Mouse (Mus musculus) WW6 (cell line): ENCODE measurements around the gene Gucd1.
"Not testable (repeated sequence)": the region's sequence is repeated elsewhere in the genome, so short reads cannot be mapped to it uniquely, and the experiment has no call there.

Source experiments
- DNase-seq: peaks from one replicate; pipeline ENCODE4 v3.0.0-alpha.2; 2013; ENCODE audit warnings: low read depth, low spot score

Gucd1 gene

DNA sequence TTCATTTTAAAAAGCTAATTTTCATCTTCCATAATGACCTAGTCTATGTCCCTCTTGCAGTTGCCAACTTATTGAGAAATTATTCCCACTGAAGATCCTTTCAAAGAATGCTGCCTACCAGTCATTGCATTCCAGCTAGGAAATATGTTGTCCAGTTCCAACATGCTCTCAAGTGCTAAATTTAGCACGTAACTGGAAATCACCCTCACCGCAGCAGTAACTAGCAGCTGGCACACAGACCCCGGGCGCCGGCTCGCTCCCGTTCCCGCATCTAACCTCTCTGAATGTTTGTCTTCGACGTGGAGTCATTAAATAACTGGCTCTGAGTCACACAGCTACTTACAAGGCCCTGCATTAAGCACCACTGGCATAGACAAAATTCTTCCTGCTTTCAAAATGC, 139.1 kb downstream of the Gucd1 start:
- DNase-seq = no peak

DNA sequence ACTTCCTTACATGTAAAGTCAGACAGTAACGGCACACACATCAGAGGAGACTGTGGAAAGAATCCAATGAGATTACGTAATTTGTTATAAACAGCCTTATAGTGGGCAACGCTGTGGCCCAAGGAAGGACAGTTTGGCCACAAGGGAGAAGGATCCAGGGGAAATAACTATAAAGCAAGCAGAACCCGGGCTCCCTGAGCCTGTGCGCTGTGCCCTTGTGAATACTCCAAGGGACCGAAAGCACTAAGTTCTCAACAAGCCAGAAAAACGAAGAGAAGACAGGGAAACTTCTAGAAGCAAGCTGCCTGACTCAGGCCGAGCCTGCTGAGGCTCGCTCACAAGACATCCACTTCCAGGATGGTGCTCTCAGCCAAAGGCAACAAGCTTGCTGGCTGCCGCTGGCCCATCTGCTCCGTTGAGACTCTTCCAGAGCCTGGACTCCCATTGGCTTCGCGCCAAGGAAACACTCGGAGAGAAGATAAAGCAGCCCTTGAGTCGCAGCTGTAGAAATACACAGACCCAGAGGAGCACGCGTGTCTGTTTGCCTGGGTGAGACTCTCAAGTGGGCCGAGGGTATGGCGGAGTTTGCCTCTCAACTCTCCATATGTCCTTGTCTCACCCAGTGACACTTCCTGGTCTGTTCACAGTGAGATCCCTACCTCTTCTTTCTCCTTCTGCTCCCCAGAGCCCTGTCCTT, 144.0 kb downstream of the Gucd1 start:
- not testable (repeated sequence) for DNase-seq

DNA sequence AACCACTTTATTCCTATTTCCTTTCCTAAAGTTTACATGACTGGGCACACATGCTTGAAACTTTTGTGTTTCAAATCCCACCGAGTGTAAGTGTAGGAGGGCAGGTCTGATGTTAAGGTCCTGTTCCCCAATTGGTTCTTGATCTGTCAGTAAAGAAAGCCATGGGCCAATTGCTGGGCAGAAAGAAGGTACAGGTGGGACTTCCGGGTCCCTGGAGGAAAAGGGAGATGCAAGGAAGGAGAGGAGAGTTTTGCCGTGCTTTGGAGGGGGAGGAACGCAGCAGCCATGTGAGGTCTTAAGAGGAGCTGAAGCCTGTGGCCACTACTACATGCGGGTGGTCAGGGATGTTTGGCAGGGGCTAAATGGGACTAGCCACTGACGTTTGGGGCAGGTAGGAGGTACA, 152.5 kb downstream of the Gucd1 start:
- DNase-seq = peak; percentile 9

DNA sequence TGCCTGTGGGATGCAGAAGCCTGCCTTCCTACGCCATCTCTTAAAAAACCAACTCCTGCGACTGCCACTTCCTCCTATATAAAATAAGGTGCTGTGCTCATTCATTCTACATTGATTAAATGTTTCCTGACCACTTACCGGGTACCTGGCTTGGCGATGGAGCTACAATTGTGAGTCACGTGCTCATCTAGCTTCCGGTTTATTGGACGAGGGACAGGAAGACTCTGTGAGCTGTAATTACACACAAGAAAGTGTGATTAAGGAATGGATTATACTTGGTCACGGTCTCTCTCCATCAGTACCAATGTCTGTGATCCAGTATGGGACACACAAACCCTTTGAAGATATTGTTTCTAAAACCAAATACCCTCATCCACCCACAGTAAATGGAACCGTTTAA, 153.0 kb downstream of the Gucd1 start:
- no peak for DNase-seq

DNA sequence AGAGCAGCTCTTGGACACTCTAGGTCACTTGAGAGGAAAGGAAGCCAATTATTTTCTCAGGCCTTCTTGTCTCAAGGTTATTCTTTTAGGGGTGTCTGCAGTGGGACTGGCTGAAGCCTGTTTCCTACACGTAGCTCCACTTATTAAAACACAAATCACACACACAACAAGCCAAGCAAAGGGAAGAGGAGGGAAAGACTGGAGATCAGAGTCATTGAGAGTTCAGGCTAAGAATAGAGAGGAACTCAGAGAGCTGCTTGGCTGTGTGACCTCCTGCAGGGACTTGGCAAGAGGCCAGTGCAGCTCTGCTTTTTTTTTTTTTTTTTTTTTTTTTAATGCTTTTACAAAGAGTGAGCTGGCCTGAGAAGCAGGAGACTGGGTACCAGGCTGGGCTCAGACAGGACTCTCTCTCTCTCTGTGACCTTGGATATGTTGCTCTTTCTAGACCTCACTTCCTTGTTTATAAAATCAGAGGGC, 153.5 kb downstream of the Gucd1 start:
- not testable (repeated sequence) for DNase-seq

DNA sequence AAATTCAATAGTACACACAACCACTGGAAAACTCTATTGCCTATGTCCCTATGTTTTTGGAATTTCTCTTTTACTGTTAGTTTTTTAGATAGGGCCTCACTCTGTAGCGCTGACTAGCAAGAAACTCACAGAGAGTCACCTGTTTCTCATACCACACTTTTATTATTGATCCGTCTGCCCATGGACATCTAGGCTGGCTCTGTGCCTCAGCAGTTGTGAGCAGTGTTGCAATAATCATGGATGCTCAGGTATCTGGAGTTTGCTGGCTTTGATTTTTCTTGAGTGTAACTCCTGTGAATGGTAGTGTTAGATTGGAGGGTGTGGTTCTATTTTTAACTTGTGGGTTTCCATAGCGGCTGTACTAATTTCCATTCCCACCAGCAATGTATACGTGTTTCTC, 162.4 kb downstream of the Gucd1 start:
- no peak for DNase-seq

DNA sequence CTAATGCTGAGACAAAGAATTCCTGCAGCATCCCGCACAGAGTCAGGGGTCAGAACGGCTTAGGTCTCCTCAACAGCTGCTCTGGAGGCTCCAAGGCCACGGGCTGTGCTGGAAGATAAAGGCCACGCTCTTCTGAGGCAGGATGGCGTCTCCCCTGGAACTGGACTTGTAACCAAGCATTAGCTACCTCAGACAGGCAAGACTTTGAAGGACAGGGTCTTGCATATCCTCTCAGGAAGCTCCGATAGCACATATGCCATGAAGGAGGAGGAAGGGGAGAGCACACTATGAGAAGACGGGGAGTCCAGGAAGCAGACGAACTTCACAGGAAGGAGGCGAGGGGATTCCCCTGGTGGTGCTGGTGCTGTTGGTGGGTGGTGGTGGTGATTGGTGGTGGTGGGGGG, 163.9 kb downstream of the Gucd1 start:
- not testable (repeated sequence) for DNase-seq

DNA sequence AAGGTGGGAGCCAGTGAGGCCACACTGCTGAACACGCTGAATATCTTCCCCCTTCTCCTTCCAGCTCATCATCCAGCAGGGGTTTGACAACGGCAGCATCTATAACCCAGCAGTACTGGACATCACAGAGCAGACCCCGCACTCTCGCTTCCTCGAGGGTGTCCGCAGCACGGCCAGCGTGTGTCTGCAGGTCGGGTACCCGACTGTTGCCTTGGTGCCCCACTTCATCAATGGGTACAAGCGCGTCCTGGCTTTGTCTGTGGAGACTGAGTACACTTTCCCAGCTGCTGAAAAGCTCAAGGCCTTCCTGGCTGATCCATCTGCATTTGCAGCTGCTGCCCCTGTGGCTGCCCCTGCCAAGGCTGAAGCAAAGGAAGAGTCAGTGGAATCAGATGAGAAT, 165.2 kb downstream of the Gucd1 start:
- no peak for DNase-seq

DNA sequence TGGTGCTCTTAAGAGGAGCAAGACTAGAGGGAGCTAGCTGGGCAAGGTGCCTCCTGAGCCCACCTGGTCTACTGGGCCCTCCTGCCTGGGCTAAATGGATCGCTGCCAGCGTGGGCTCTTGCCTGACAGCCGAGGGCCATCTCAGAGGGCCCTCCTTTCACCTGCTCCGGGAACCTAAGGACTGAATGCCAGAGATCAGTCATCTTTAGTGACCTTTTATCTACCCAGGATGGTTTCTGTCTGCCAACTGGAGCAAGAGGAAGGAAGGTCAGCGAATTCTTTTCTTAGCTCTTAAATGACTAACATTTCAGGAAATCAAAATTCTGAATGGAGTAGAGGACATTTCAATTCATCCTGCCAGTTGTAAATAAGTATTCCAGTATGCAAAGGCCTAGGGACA, 167.2 kb downstream of the Gucd1 start:
- no peak for DNase-seq

DNA sequence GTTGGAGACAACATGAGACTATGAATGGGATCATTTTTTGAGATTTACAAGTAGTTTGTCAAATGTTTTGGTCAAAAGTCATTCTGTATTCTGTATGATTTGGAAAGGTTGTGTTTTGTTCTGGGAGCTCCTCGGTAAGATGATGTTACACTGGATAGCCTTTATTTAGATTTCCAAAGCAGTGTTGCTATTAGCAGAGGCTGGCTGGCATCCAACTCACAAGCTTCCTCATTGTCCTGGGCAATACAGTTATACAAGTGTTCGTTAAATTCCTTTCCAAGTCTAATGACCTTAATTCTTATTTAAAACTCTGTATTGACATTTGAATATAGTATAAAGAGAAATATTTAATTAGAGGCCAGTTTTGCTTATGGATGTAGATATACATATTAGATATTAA, 172.5 kb downstream of the Gucd1 start:
- DNase-seq = no peak

DNA sequence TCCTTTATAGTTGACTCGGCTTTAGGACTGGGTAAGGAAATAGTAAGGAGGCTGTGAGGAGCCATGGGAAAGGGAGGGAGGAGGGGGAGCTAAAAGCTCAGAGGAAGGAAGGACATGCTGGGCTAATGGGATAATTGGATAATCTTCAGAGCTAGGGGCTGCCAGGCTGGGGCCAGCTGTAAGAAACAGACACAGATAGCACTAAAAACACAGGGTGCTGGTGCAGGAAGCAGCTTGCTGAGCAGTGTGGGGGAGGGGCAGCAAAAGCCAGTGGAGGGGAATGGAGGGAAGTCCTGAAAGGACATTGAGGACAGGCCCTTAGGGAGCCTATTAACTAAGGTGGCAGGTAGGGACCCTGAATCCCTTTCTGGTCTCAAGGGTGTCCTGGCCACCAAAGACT, 173.2 kb downstream of the Gucd1 start:
- DNase-seq = not testable (repeated sequence)

DNA sequence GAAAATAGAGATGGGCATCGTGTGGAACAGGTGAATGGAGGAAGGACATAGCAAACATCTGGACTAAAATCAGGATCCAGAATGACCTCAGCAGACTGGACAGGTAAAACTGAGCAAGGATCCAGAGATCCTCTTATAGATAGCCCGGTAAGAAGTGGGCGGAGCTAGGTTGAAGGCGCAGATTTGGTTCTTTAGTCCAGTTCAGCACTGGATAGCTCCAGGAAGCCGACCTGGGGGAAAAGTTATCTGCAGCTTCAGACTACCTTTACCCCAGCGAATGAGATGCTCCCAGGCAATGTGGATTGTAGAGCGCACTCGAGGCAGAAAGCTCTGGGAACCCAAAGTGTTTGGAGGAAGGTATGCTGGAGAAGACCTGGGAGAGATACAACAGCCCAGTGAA, 175.8 kb downstream of the Gucd1 start:
- no peak for DNase-seq

DNA sequence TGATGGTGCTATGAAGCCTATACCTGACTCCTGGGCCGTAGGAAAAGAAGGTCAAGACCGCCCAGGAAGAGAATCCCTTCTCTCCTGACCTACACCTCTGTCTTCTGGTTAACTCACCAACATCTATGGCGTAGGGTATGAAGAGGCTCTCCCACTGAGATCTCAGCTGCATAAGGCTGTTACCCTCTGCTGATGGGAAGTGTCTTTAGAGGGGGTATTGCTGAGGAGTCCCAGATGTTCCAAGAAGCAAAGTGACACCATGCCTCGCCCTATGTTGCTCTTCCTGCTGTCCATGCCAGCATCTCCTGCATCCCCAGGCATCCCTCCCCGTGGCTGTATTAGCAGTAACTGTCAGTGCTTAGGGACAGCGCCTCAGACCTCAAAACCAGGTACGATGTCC, 178.4 kb downstream of the Gucd1 start:
- DNase-seq = no peak

DNA sequence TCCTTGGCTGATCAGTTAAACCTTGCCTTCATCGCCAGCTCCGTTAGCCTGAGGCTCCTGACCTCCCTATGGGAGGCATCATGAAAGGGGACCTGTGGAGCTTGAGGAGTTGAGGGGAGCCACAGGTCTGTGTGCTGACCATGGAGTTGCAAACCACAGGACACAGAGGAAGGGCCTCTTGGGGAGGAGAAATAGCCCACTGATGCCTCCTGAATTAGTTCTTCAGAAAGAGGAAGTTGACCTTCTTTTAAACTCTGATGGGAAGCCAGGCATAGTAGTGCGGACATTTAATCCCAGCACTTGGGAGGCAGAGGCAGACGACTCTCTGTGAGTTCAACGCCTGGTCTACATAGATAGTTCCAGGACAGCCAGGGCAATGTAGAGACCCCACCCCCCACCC, 178.9 kb downstream of the Gucd1 start:
- no peak for DNase-seq

DNA sequence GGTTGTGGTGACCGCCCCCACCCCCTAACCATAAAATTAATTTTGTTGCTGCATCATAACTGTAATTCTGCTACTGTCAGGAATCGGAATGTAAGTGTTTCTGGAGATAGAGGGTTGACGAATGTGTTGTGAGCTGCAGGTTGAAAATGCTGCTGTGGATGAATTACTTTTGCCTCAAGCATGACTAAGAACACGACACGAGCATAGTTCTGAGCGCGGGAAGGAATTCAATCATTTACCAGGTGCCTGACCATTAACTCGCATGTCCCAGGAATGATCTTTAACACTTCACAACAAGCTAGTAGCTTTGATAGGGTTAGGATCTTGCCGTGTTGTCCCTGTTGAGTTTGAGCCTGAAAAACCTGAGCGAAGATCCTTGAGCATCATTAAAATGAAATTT, 180.5 kb downstream of the Gucd1 start:
- no peak for DNase-seq

DNA sequence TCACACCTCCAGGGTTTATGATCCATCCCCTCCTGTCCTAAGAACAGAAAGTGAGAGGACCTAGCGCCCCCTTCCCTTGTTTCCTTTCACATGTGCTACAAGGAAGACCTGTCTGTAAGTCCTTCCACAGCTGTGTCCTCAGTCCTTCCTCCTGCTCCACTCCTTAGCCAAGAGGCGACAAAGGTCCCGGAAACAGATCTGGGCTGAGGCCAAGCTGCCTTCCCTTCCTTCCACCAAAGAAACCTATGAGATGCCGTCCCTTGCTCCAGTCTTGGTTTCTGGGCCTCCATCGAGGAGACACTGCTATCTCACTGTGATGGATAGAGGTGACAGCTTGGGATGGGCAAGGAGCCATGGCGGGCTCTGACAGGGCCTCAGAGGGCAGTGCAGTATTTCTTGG, 182.7 kb downstream of the Gucd1 start:
- DNase-seq = no peak

DNA sequence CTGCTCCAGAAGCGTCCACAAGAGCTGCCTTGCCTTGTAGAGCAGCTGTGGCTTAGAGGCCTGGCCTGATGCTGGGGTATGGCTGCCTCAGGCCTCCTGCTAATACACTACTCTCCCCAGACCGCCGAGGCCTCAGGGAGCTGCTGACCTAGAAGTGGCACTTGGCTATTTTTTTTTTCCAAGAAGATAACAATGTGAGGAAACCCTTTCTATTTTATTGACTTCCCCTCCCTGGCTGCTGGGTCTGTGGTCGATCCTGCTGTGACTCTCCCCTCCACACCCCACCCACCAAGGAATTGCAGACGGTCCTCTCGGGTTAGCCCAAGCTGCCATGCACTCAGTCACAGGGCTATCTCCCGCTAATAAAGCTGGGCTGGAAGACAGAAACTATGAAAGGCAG, 183.6 kb downstream of the Gucd1 start:
- no peak for DNase-seq

DNA sequence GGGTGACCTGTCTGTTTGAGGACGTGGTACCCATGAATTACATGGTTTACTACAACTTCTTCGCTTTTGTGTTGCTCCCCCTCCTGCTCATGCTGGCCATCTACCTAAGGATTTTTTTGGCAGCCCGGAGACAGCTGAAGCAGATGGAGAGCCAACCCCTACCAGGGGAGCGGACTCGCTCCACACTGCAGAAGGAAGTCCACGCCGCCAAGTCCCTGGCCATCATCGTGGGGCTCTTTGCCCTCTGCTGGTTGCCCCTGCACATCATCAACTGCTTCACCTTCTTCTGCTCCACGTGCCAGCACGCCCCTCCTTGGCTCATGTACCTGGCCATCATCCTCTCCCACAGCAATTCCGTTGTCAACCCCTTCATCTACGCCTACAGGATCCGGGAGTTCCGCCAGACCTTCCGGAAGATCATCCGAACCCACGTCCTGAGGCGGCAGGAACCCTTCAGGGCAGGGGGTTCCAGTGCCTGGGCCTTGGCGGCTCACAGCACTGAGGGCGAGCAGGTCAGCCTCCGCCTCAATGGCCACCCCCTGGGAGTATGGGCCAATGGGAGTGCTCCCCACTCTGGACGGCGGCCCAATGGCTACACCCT, 184.5 kb downstream of the Gucd1 start:
- DNase-seq = no peak

DNA sequence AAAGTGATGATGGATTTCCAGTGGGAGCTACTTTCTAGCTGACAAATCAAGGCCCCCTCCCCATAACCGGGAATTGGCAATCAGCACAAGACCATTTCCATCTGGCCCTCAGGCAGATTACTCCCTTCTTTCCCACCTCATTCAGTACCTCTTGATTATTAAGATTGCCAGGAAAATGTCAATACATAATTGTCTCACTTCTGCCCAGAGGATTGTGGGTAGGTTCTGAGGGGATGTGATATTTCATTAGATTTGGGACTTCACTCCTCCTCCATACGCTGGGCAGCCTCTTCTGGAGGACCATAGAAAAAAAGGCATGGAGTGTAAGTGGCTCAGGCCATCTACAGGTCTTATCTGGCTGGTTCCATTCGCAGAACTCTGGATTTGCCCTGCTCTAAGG, 185.5 kb downstream of the Gucd1 start:
- DNase-seq = no peak

DNA sequence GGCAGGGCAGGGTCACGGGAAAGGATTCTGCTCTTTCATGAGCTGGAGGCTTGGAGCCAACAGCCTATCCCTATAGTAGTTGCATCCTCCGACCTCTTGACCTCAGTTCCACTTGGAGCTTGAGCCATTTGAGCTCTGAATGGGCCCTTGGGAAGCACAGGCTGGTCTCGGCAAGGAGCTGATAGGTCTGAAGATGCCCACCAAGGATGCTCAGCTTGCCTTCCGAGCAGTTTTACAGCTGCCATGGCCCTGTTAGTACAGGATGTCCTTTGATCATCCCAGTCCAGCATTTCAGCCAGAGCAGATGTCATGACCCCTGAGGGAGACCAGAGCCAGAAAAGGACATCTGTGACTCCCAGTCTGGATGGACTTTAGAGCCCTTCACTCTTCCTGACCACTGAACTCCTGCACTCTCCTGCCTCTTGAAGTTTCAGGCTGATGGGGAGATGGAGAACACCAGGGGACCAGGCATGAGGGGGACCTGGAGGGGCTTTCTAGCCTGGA, 189.5 kb downstream of the Gucd1 start:
- no peak for DNase-seq

DNA sequence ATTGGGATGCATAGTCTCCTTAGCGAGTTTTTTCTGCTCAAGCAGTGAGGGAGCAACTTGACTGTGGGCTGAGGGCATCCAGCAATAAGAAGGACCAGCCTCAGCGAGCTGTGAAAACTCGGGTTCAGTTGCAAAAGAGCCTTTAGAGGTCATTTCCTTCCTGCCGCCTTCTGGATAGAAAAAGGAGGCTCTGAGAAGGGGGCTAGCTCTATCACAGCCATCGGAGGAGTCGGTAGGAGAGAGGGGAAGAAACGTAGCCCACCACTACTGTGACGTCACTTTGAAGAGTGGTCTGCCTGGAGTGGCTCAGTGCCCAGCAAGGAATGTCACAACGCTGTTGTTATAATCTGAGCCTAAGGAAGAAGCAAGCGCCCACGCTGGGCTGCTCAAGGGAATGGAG, 190.7 kb downstream of the Gucd1 start:
- DNase-seq = no peak

DNA sequence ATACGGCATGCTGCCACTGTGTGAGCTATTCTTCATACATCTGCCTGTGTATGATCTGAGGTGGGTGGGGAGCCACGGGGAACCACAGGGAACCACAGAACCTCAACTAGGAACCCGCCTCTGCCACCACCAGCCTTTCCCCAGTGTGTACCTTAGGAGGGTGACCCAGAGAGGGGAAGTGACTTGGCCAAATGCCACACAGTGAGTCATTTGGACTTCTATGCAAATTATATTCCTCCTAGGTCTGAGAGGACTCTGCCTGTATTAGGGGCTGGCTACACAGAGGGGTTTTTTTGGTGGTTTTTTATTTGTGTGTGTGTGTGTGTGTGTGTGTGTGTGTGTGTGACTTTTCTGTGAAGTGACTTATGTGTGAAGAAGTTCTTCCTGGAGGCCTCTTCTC, 191.2 kb downstream of the Gucd1 start:
- no peak for DNase-seq

DNA sequence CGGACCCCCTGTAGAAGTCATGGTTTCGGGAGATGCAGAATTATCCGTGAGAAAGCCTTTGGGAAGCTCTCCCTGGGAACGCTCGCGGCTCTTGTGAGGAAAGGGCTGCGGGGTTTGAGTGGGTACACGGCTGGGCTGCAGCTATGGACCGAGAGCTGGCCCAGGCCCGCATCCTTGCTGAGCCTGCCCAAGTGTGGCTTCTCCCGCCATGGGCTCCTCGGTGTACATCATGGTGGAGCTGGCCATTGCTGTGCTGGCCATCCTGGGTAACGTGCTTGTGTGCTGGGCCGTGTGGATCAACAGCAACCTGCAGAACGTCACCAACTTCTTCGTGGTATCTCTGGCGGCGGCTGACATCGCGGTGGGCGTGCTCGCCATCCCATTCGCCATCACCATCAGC, 192.0 kb downstream of the Gucd1 start:
- DNase-seq = no peak
